In genomic region chr13:51878806-51879205, GRCm38 (mm10) we compare ENCODE assay signal across 25 mouse cellular contexts. TPM values are rescaled to one million over a fixed set of nuclear protein-coding genes. Genes with fewer than 3 reads are reported as not detected.
DNase-seq lines count a peak whose midpoint lies in the region; ATAC-seq lines count a peak whose summit lies in the region.
"Had no signal": no experiment of that assay in that cellular context is flagged by ENCODE, and none has a peak within 500 bp of the region (broad histone marks: within the 10 kb centered on the region; RNA-seq: fewer than 3 reads in every experiment).

No protein-coding gene starts in this region.

- DNase-seq in embryonic facial prominence, embryonic 14.5 days (ENCODE audit: low spot score), result peak; percentile 32
- DNase-seq in embryonic facial prominence, embryonic 10.5 days (ENCODE audit: low spot score), result no peak
- no peak for DNase-seq in heart, embryonic 10.5 days (ENCODE audit: low spot score)
- DNase-seq in heart, postnatal 14 days, result no peak
- DNase-seq in R1 (ENCODE audit: low read depth, low spot score), result peak; percentile 40
- no peak for DNase-seq in thymus, postnatal 4 days
- DNase-seq: adrenal gland, adult 2 months; cerebellum, adult 2 months; cerebellum, postnatal 14 days; kidney, adult 11 months; kidney, postnatal 14 days; layer of hippocampus, adult 9-11 months; liver; lung, adult 2 months; lung, postnatal 10 days; right cerebral cortex, postnatal 25 days had no signal

- 54% methylated on average over 8 of the region's 8 CpGs for WGBS in embryonic facial prominence, embryonic 14.5 days
- WGBS in embryonic facial prominence, embryonic 10.5 days, result 60% methylated on average over 8 of the region's 8 CpGs
- 38% methylated on average over 8 of the region's 8 CpGs for WGBS in heart, embryonic 10.5 days
- 30% methylated on average over 8 of the region's 8 CpGs for WGBS in heart, embryonic 16.5 days

- no peaks in the 10 kb centered on the region for H3K9me3 ChIP-seq in embryonic facial prominence, embryonic 14.5 days (ENCODE audit: control insufficient read depth, low read length)
- no peaks in the 10 kb centered on the region for H3K9me3 ChIP-seq in embryonic facial prominence, embryonic 10.5 days
- H3K9me3 ChIP-seq in heart, embryonic 10.5 days, result no peaks in the 10 kb centered on the region
- no peaks in the 10 kb centered on the region for H3K9me3 ChIP-seq in heart, embryonic 16.5 days (replicated peaks; ENCODE audit: control insufficient read depth, low read length)
- H3K9me3 ChIP-seq: forebrain, embryonic 13.5 days; hindbrain, embryonic 15.5 days; midbrain, embryonic 12.5 days; stomach, embryonic 15.5 days had no signal

- H3K4me3 ChIP-seq in embryonic facial prominence, embryonic 14.5 days (ENCODE audit: low read depth, low read length), result no peak overlapping the region
- H3K4me3 ChIP-seq in embryonic facial prominence, embryonic 10.5 days, result no peak overlapping the region
- no peak overlapping the region for H3K4me3 ChIP-seq in heart, embryonic 10.5 days
- H3K4me3 ChIP-seq in heart, embryonic 16.5 days (ENCODE audit: low read length), result no peak overlapping the region
- H3K4me3 ChIP-seq: forebrain, embryonic 13.5 days; hindbrain, embryonic 15.5 days; midbrain, embryonic 12.5 days; stomach, embryonic 15.5 days had no signal

- 0 out of 2 replicates have a peak, but pooled peaks cover 7% of the 10 kb centered on the region for H3K4me1 ChIP-seq in embryonic facial prominence, embryonic 14.5 days (ENCODE audit: control insufficient read depth, insufficient read depth, low read length)
- peaks cover 36% of the 10 kb centered on the region for H3K4me1 ChIP-seq in embryonic facial prominence, embryonic 10.5 days
- peaks cover 53% of the 10 kb centered on the region for H3K4me1 ChIP-seq in heart, embryonic 10.5 days
- H3K4me1 ChIP-seq in heart, embryonic 16.5 days (ENCODE audit: control insufficient read depth, insufficient read depth, low read length), result peaks cover 33% of the 10 kb centered on the region
- H3K4me1 ChIP-seq: hindbrain, embryonic 15.5 days; stomach, embryonic 15.5 days had no signal

- no peaks in the 10 kb centered on the region for H3K36me3 ChIP-seq in embryonic facial prominence, embryonic 14.5 days (ENCODE audit: control insufficient read depth, insufficient read depth, low read length)
- no peaks in the 10 kb centered on the region for H3K36me3 ChIP-seq in embryonic facial prominence, embryonic 10.5 days (replicated peaks)
- H3K36me3 ChIP-seq in heart, embryonic 10.5 days, result no peaks in the 10 kb centered on the region
- no peaks in the 10 kb centered on the region for H3K36me3 ChIP-seq in heart, embryonic 16.5 days (ENCODE audit: control insufficient read depth, insufficient read depth)
- H3K36me3 ChIP-seq: hindbrain, embryonic 15.5 days; midbrain, embryonic 12.5 days; stomach, embryonic 15.5 days had no signal

- H3K27ac ChIP-seq in embryonic facial prominence, embryonic 14.5 days (replicated peaks; ENCODE audit: low read depth, low read length), result no peak overlapping the region
- no peak overlapping the region for H3K27ac ChIP-seq in embryonic facial prominence, embryonic 10.5 days (replicated peaks)
- peak overlapping the region; percentile 82 for H3K27ac ChIP-seq in heart, embryonic 10.5 days
- peak overlapping the region; percentile 77 for H3K27ac ChIP-seq in heart, embryonic 16.5 days (ENCODE audit: low read length)
- H3K27ac ChIP-seq: forebrain, embryonic 13.5 days; hindbrain, embryonic 15.5 days; liver, embryonic 14.5 days; midbrain, embryonic 12.5 days; stomach, embryonic 15.5 days had no signal

- intact Hi-C loops in heart, postnatal 14 days (cut with DNase I), result no loop called here

- no peak overlapping the region for H3K9ac ChIP-seq in embryonic facial prominence, embryonic 14.5 days (ENCODE audit: low read depth, low read length)
- peak overlapping the region; percentile 11 for H3K9ac ChIP-seq in heart, embryonic 16.5 days (ENCODE audit: low read length)
- H3K9ac ChIP-seq: forebrain, embryonic 13.5 days; hindbrain, embryonic 15.5 days; liver, embryonic 14.5 days; midbrain, embryonic 12.5 days; stomach, embryonic 15.5 days had no signal

- no peaks in the 10 kb centered on the region for H3K27me3 ChIP-seq in embryonic facial prominence, embryonic 14.5 days (replicated peaks; ENCODE audit: control insufficient read depth, insufficient read depth, low read length)
- H3K27me3 ChIP-seq in embryonic facial prominence, embryonic 10.5 days (replicated peaks; ENCODE audit: low read depth, poor library complexity, severe bottlenecking), result 0 out of 2 replicates have a peak, but pooled peaks cover 3% of the 10 kb centered on the region
- H3K27me3 ChIP-seq in heart, embryonic 10.5 days (ENCODE audit: insufficient read depth, poor library complexity, severe bottlenecking), result no peaks in the 10 kb centered on the region
- no peaks in the 10 kb centered on the region for H3K27me3 ChIP-seq in heart, embryonic 16.5 days (ENCODE audit: control insufficient read depth, insufficient read depth, low read length)
- H3K27me3 ChIP-seq: forebrain, embryonic 13.5 days; hindbrain, embryonic 15.5 days; Patski; stomach, embryonic 15.5 days had no signal

- ATAC-seq in embryonic facial prominence, embryonic 14.5 days (ENCODE audit: low read depth), result no peak; the same call in 1 of the 2 replicates
- ATAC-seq in heart, embryonic 16.5 days (replicated peaks; ENCODE audit: extremely low read depth, insufficient read depth, low FRiP score), result peak; percentile 42; the same call in 1 of the 2 replicates
- ATAC-seq in megakaryocyte-erythroid progenitor cell, adult 5-6 weeks (replicated peaks; ENCODE audit: low FRiP score, low TSS enrichment, poor library complexity, severe bottlenecking), result no peak
- ATAC-seq: forebrain, embryonic 13.5 days; inflammation-experienced regulatory T-cells, adult 6 months; Patski had no signal

- H3K4me2 ChIP-seq in embryonic facial prominence, embryonic 14.5 days (ENCODE audit: low read depth, low read length), result no peak overlapping the region
- peak overlapping the region; percentile 33; the same call in 1 of the 2 replicates for H3K4me2 ChIP-seq in heart, embryonic 16.5 days (ENCODE audit: low read depth, low read length)
- H3K4me2 ChIP-seq: forebrain, embryonic 13.5 days; hindbrain, embryonic 15.5 days; midbrain, embryonic 12.5 days; stomach, embryonic 15.5 days had no signal

RNA-seq across cellular contexts. Expression of gene Gadd45g, which starts 32.3 kb away (rescaled TPM):
- 53.3 and 57.3 TPM in 2 replicates for polyA plus RNA-seq in embryonic facial prominence, embryonic 14.5 days (2014; fragmentation: Nextera tagmentation; extraction: Ambion mirVana)
- 61.5 and 75.2 TPM in 2 replicates for polyA plus RNA-seq in embryonic facial prominence, embryonic 10.5 days (2016; fragmentation: Nextera tagmentation; extraction: Ambion mirVana)
- 53.3 and 61.0 TPM in 2 replicates for polyA plus RNA-seq in heart, embryonic 10.5 days (2016; fragmentation: Nextera tagmentation; extraction: Ambion mirVana)
- total RNA-seq in heart, postnatal 14 days (2021), result 10 to 100 TPM; 31.7 to 32.6 TPM
- 43.1 and 52.1 TPM in 2 replicates for polyA plus RNA-seq in heart, embryonic 16.5 days (2015; fragmentation: Nextera tagmentation; extraction: Ambion mirVana)
- 3.4 and 6.4 TPM in 2 replicates for total RNA-seq in megakaryocyte-erythroid progenitor cell, adult 5-6 weeks (2014; fragmentation: Nextera tagmentation)
- total RNA-seq in megakaryocyte-erythroid progenitor cell, adult 5-6 weeks (2017), result 11.5 and 12.9 TPM in 2 replicates

Comparison
In these comparisons a context has a peak if more than half of its experiments do, and no peak if none do; other contexts are left out.
1. DNase-seq: peak in embryonic facial prominence, embryonic 14.5 days (single experiment) and R1 (single experiment); none in embryonic facial prominence, embryonic 10.5 days (single experiment), heart, embryonic 10.5 days (single experiment), heart, postnatal 14 days (0 of 2) and thymus, postnatal 4 days (single experiment).
2. H3K27ac ChIP-seq: peak in heart, embryonic 10.5 days (single experiment) and heart, embryonic 16.5 days (single experiment); none in embryonic facial prominence, embryonic 14.5 days (single experiment) and embryonic facial prominence, embryonic 10.5 days (single experiment).